Mouse (Mus musculus) ovary, postnatal 36 days (tissue): ENCODE measurements at regions not wholly inside any gene's neighbourhood (a gene's known extent, or its start where the extent isn't known, plus 50 kb on each side); places are given as distances from the start of the nearest gene placed in this dataset.

Source experiments
- DNase-seq: peaks from one replicate; pipeline ENCODE4 v3.0.0; 2022; ENCODE audit warnings: low spot score, mixed read lengths

GRCm38 (mm10) chr10:24519795-24520512, 75.3 kb upstream of the Ccn2 start:
- no peak for DNase-seq

- no peak for DNase-seq
Measured at GRCm38 (mm10) chr10:24520515-24520914, 74.7 kb upstream of the Ccn2 start.

- no peak for DNase-seq
Measured at GRCm38 (mm10) chr10:24532776-24533175, 62.5 kb upstream of the Ccn2 start.

- no peak for DNase-seq
Measured at GRCm38 (mm10) chr10:24534901-24535300, 60.3 kb upstream of the Ccn2 start.

GRCm38 (mm10) chr10:24535461-24535860, 59.8 kb upstream of the Ccn2 start:
- no peak for DNase-seq

- DNase-seq, result no peak
Measured at GRCm38 (mm10) chr10:24541990-24542389, 53.3 kb upstream of the Ccn2 start.
